Mouse (Mus musculus): ENCODE data around the gene Riox1.

- no peak for TF ChIP-seq HCFC1 (IDR thresholded peaks at IDR 0.05; ENCODE audit: borderline replicate concordance, insufficient read depth, low read length)
- TF ChIP-seq MAFK (IDR thresholded peaks at IDR 0.05; ENCODE audit: insufficient read depth, low read depth, low read length): no peak
- TF ChIP-seq ZNF384 (IDR thresholded peaks at IDR 0.05; ENCODE audit: low read depth, low read length): no peak
- TF ChIP-seq ZC3H11A (IDR thresholded peaks at IDR 0.05; ENCODE audit: borderline replicate concordance, low read depth, low read length): no peak
- no peak for TF ChIP-seq CHD2 (IDR thresholded peaks at IDR 0.05; ENCODE audit: low read depth, low read length)
Observed at GRCm38 (mm10) chr12:83926061-83926460, 24.3 kb upstream of the Riox1 start.
